Mouse (Mus musculus) small intestine, adult 2 months (tissue): ENCODE measurements around the gene Ppm1a. TPM values are rescaled to one million over a fixed set of nuclear protein-coding genes. Genes with fewer than 3 reads are reported as not detected.

Source experiments
- H3K27ac ChIP-seq: fragments of 200-500 bp; 2 replicates; pipeline ENCODE4 v1.5.1; 2012; ENCODE audit warnings: low read depth, low read length, control low read depth, inconsistent platforms; ENCODE audit not compliant: insufficient read depth
- H3K27me3 ChIP-seq: fragments of 200-500 bp; 2 replicates; pipeline ENCODE4 v1.6.1; 2012; ENCODE audit warnings: mild to moderate bottlenecking, moderate library complexity, low read length, inconsistent platforms; ENCODE audit not compliant: control insufficient read depth, insufficient read depth
- H3K36me3 ChIP-seq: fragments of 200-500 bp; 2 replicates; pipeline ENCODE4 v1.6.1; 2012; ENCODE audit warnings: mild to moderate bottlenecking, low read length, control low read depth, inconsistent platforms; ENCODE audit not compliant: control insufficient read depth, insufficient read depth
- H3K4me1 ChIP-seq: fragments of 200-500 bp; 2 replicates; pipeline ENCODE4 v1.6.1; 2012; ENCODE audit warnings: low read length, inconsistent platforms, mixed read lengths; ENCODE audit not compliant: control insufficient read depth, insufficient read depth, insufficient read length
- H3K4me3 ChIP-seq: fragments of 200-500 bp; 2 replicates; pipeline ENCODE4 v1.5.1; 2012; ENCODE audit warnings: low read depth, mild to moderate bottlenecking, control low read depth, inconsistent platforms, low read length, moderate library complexity
- CTCF ChIP-seq: fragments of 200-500 bp; IDR thresholded peaks from 2 replicates; pipeline ENCODE4 v1.5.1; 2012; ENCODE audit warnings: low read depth, mild to moderate bottlenecking, control low read depth, inconsistent platforms, low read length, moderate library complexity, mixed read lengths; ENCODE audit not compliant: insufficient replicate concordance, insufficient read length; ENCODE audit errors: extremely low read depth
- POLR2A ChIP-seq: fragments of 200-500 bp; IDR thresholded peaks from 2 replicates; pipeline ENCODE4 v1.6.1; 2012; ENCODE audit warnings: low read depth, mild to moderate bottlenecking, control low read depth, inconsistent platforms, low read length, moderate library complexity
- WGBS: fragments of 180-500 bp; shearing (Covaris S2); methylation state at CpG from one replicate; pipeline ENCODE4 v1.1.7; 2018; 5-methylcytosine and 5-hydroxymethylcytosine counted together
- polyA plus RNA-seq: library from polyadenylated mRNA; depleted of rRNA; stranded (reverse); fragments of >200 nt; gene quantifications from 2 replicates; pipeline ENCODE4 v1.2.3, GENCODE M21; 2012

Ppm1a gene
- polyA plus RNA-seq, 1 experiment, result 34.7 TPM

DNA sequence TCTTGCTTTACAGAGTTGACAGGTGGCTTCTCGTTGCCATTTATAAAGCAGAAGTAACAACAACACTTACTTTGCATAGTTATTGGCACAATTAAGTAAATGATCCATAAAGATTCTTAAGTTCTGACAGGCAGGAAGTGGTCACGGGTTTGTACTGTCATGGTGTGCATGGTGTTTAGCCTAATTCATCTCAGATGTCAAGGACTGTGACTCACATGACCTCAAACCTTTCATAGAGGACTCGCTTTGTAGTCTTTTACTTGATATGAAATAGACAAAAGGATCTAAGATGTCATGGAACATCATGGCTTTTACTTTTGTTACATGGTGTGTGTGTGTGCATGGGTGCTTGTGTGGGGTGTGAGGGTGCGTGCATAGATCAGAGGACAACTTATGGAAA lies 8.9 kb upstream of the Ppm1a start:
- H3K27me3 ChIP-seq, result no peaks in the 10 kb centered on the region
- no peak overlapping the region for H3K27ac ChIP-seq
- H3K4me3 ChIP-seq, result no peak overlapping the region
- H3K4me1 ChIP-seq, result no peaks in the 10 kb centered on the region
- WGBS, result 74% methylated on average over 4 of the region's 4 CpGs
- TF ChIP-seq POLR2A (no peak), CTCF (no peak)
- no peaks in the 10 kb centered on the region for H3K36me3 ChIP-seq

DNA sequence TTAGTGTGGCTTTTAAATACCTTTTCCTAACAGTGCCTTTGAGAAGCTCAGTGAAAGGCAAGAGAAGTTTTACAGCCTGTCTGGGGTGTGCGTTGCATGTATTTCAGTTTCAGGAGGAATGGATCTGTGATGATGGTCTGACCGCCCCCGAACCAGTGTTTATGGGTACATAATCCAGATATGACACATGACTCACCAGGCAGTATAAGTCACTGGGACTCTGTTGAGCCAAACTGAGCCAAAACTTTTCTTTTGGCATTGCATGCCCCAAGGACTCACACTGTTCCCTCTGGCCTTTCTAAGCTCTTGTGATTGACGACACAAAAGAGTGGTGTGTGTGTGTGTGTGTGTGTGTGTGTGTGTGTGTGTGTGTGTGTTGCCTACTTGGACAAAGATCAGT lies 8.4 kb upstream of the Ppm1a start:
- Histone ChIP-seq H3K27ac (no peak overlapping the region), H3K36me3 (no peaks in the 10 kb centered on the region), H3K27me3 (no peaks in the 10 kb centered on the region), H3K4me1 (no peaks in the 10 kb centered on the region), H3K4me3 (no peak overlapping the region)
- 66% methylated on average over 4 of the region's 4 CpGs for WGBS
- TF ChIP-seq CTCF, result no peak
- TF ChIP-seq POLR2A, result no peak

DNA sequence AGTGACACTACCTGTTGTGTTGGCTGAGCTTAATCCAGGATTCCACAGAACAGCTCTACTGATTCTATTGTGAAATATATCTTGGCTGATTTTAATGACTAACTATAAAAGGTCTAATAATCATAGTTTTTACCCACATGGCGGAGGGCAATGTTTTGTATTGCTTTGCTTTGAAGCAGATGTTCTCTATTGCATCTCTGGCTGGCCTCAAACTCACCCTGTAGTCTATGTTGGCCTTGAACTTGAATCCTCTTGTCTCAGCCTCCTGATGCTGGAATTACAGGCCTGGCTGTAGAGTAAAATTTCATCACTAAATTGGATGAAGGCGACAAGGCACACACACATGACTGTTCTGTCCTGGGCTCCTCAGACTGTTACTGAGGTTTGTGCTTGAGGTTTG lies 7.8 kb upstream of the Ppm1a start:
- Histone ChIP-seq H3K4me3 (no peak overlapping the region), H3K36me3 (no peaks in the 10 kb centered on the region), H3K4me1 (no peaks in the 10 kb centered on the region), H3K27me3 (no peaks in the 10 kb centered on the region), H3K27ac (no peak overlapping the region)
- 81% methylated on average over 2 of the region's 2 CpGs for WGBS
- TF ChIP-seq POLR2A, result no peak
- TF ChIP-seq CTCF, result no peak

DNA sequence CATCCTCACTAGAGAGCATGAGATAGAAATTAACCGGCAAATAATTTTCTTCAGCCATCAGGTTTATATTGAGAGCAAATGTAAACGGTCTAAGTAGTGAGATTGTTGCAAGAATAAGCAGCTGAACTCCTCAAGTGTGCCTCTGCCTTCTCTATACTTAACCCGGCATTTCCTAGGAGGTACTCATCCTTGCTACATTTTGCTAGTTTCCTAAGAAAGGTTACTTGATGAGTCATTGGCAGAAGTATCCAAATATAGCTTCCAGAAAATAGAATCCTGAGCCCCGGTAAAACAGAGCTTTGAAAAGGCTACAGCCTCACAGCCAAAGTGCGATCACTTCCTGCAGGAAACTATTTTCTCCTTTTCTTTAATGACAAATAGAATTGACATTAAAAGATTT lies 7.2 kb upstream of the Ppm1a start:
- 66% methylated on average over 5 of the region's 5 CpGs for WGBS
- Histone ChIP-seq H3K27me3 (no peaks in the 10 kb centered on the region), H3K4me1 (no peaks in the 10 kb centered on the region), H3K27ac (no peak overlapping the region), H3K36me3 (no peaks in the 10 kb centered on the region), H3K4me3 (no peak overlapping the region)
- TF ChIP-seq CTCF (no peak), POLR2A (no peak)

DNA sequence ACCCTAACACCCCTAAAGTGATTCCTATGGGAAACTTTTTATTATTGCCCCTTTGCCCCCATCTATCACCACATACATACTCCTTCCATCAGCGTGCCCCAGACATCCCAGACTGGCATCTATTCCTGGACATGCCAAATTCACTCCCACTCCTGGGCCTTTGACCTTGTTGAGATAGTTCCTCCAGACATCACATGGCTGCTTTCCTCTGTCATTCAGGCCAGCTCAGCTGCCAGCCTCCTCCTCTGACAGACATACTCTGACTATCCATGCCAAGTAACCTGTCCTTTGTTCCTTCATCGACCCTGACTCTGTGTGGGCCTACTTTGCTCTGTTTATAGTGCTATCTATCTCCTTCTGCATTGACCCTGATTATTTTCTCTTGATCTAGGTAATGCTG lies 6.6 kb upstream of the Ppm1a start:
- Histone ChIP-seq H3K36me3 (no peaks in the 10 kb centered on the region), H3K4me3 (no peak overlapping the region), H3K4me1 (no peaks in the 10 kb centered on the region), H3K27me3 (no peaks in the 10 kb centered on the region), H3K27ac (no peak overlapping the region)
- TF ChIP-seq CTCF, result no peak
- TF ChIP-seq POLR2A, result no peak
- 61% methylated on average over 2 of the region's 2 CpGs for WGBS

DNA sequence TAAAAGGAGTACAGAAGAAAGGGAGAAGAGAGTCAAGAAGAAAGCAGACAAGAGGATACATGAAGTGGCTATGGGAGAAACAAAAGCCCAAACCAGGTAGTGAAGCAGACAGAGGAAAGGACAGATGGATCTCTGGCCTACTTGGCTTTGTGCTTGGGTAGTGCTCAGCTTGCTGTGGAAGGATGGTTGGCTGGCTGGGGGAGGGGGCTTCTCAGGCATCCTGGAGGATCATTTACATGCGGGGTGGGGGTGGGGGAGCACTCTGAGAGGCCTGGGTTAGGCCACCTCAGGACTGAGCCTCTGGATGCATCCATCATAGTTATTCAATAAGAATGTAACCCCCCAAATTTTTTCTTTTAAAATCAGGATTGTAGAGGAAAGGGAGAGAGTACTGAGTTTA lies 341 bp downstream of the Ppm1a start:
- TF ChIP-seq POLR2A, result no peak
- no peak for TF ChIP-seq CTCF
- Histone ChIP-seq H3K4me1 (no peaks in the 10 kb centered on the region; the same call in 1 of the 2 replicates), H3K27ac (no peak overlapping the region), H3K4me3 (no peak overlapping the region), H3K27me3 (no peaks in the 10 kb centered on the region), H3K36me3 (no peaks in the 10 kb centered on the region)
- whole genome bisulfite sequencing, result 67% methylated on average over 1 of the region's 1 CpGs

DNA sequence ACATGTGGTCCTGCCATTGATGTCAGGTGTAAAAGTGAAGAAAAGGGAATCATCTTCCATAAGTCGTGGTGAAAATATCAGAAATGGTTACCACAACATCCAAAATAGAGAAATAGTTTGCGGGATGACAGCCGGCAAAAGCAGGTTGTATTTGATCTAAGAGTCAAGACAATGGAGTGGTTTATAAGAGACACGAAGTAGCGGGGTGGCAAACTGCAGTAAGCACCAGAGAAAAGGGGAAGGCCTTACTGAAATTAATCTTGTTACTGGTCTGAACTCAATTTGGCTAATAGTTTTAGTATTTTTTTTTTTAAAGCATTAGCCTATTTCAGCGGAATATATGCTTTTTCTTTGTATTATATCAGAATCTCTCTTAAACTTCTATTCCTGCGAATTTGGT lies 2.7 kb downstream of the Ppm1a start:
- Histone ChIP-seq H3K36me3 (no peaks in the 10 kb centered on the region), H3K27ac (no peak overlapping the region), H3K27me3 (no peaks in the 10 kb centered on the region), H3K4me1 (peaks cover 8% of the 10 kb centered on the region; the same call in 1 of the 2 replicates), H3K4me3 (0 out of 2 replicates have a peak overlapping the region, but pooled peaks have one; percentile 96)
- TF ChIP-seq POLR2A, result no peak
- no peak for TF ChIP-seq CTCF
- WGBS, result 12% methylated on average over 7 of the region's 7 CpGs
